Mouse (Mus musculus): ENCODE data around the gene Zgpat. TPM values are rescaled to one million over a fixed set of nuclear protein-coding genes. Genes with fewer than 3 reads are reported as not detected.

Gene Zgpat
- polyA plus RNA-seq, 1 experiment from 2014 or later, result 74.4 TPM

DNA sequence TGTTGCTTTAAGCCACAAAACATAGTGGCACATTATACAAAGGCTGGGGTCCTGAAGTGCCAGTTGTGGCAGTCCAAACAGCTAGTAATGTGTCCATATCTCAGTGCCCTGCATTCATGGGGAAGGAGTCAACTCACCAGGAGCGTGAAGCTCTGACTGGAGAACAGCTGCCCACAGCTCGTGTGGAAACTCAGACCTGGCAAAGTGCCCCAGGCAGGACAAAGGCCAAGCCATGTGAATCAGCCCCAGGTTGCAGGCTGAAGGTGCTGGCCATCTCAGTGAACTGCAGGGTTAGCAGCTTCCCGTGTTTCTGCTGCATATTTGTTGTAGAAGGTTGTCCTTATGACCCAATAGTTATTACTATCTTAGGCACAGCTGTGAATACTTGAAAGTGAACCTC lies 51.2 kb downstream of the Zgpat start:
- Histone ChIP-seq H3K27me3 (replicated peaks) (no peaks in the 10 kb centered on the region), H3K4me1 (no peaks in the 10 kb centered on the region), H3K9ac (no peak overlapping the region), H3K4me2 (replicated peaks) (no peak overlapping the region), H3K4me3 (no peak overlapping the region), H3K9me3 (no peaks in the 10 kb centered on the region), H3K27ac (no peak overlapping the region), H3K36me3 (no peaks in the 10 kb centered on the region)
- no peak for ATAC-seq (ENCODE audit: low FRiP score, low read depth)
- WGBS, result 69% methylated on average over 3 of the region's 3 CpGs

DNA sequence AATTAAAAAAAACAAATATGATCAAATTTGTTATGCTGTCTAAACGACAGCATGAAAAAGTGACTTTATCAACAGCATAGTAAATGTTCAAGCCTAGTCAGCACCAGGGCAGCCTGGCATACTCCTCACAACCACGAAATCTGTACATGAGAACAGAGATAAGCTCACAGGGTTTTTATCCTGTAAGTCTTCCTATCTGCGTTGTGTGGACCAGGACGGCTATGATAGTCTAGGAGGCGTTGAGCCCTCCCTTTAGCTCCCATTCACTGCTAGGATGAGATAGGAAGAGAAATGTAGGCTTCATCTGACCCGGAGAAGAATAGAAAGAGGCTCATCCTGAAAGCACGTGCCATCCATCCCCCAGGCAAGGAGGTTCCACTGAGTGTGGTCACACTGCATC lies 54.6 kb downstream of the Zgpat start:
- no peaks in the 10 kb centered on the region for H3K9me3 ChIP-seq
- WGBS, result 85% methylated on average over 7 of the region's 7 CpGs
- H3K27me3 ChIP-seq (replicated peaks), result no peaks in the 10 kb centered on the region
- H3K4me2 ChIP-seq (replicated peaks), result no peak overlapping the region
- no peak for ATAC-seq (ENCODE audit: low FRiP score, low read depth)
- peaks cover 23% of the 10 kb centered on the region for H3K36me3 ChIP-seq
- no peak overlapping the region for H3K4me3 ChIP-seq
- no peak overlapping the region for H3K9ac ChIP-seq
- H3K27ac ChIP-seq, result no peak overlapping the region
- no peaks in the 10 kb centered on the region for H3K4me1 ChIP-seq

DNA sequence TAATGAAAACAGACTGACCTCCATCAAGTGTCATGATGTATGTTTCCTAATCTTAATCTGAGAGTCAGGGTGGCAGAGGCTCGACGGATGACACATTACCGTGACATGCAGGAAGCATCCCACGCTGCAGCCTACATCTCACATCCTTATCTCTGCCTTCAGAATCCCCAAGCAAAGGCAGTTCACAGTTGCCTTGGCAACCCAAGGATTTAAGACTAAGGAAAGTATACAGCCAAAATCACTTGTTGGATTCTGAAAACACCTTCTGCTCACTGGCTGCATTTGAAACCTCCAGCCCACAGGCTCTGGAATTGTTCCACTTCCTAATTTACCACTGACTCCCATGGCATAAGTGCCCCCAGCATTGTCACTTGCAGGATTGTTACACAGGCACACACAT lies 55.7 kb downstream of the Zgpat start:
- no peaks in the 10 kb centered on the region for H3K4me1 ChIP-seq
- H3K9me3 ChIP-seq, result no peaks in the 10 kb centered on the region
- no peak overlapping the region for H3K27ac ChIP-seq
- no peaks in the 10 kb centered on the region for H3K27me3 ChIP-seq (replicated peaks)
- H3K36me3 ChIP-seq, result peaks cover 23% of the 10 kb centered on the region
- no peak for ATAC-seq (ENCODE audit: low FRiP score, low read depth)
- no peak overlapping the region for H3K4me2 ChIP-seq (replicated peaks)
- H3K4me3 ChIP-seq, result no peak overlapping the region
- no peak overlapping the region for H3K9ac ChIP-seq
- 93% methylated on average over 4 of the region's 4 CpGs for WGBS

- H3K36me3 ChIP-seq, result peaks cover 23% of the 10 kb centered on the region
- no peaks in the 10 kb centered on the region for H3K27me3 ChIP-seq (replicated peaks)
- WGBS, result 84% methylated on average over 4 of the region's 4 CpGs
- H3K4me1 ChIP-seq, result no peaks in the 10 kb centered on the region
- H3K4me2 ChIP-seq (replicated peaks), result no peak overlapping the region
- H3K9me3 ChIP-seq, result no peaks in the 10 kb centered on the region
- no peak for ATAC-seq (ENCODE audit: low FRiP score, low read depth)
- no peak overlapping the region for H3K27ac ChIP-seq
- H3K4me3 ChIP-seq, result no peak overlapping the region
- H3K9ac ChIP-seq, result no peak overlapping the region
These were observed 56.3 kb downstream of the Zgpat start for GRCm38 (mm10) chr2:181420903-181421638.

GRCm38 (mm10) chr2:181423834-181424233 lies 59.1 kb downstream of the Zgpat start:
- 93% methylated on average over 9 of the region's 9 CpGs for WGBS
- no peak overlapping the region for H3K9ac ChIP-seq
- no peak for ATAC-seq (ENCODE audit: low FRiP score, low read depth)

More at GRCm38 (mm10) chr2:181423834-181424233, 59.1 kb downstream of the Zgpat start:
- H3K36me3 ChIP-seq, result peaks cover 23% of the 10 kb centered on the region
- no peak overlapping the region for H3K27ac ChIP-seq
- H3K4me1 ChIP-seq, result no peaks in the 10 kb centered on the region
- H3K4me3 ChIP-seq, result no peak overlapping the region
- no peaks in the 10 kb centered on the region for H3K27me3 ChIP-seq (replicated peaks)
- no peak overlapping the region for H3K4me2 ChIP-seq (replicated peaks)
- H3K9me3 ChIP-seq, result no peaks in the 10 kb centered on the region

Other genes starting within 250 kb of the Zgpat start
- 39.0 and 41.6 TPM in 2 replicates for gene Kcnq2, start 229.6 kb upstream of the Zgpat start, polyA plus RNA-seq (2016; fragmentation: Nextera tagmentation; extraction: Ambion mirVana)
- 2.8 and 3.4 TPM in 2 replicates for gene Eef1a2, start 207.9 kb upstream of the Zgpat start, polyA plus RNA-seq (2016; fragmentation: Nextera tagmentation; extraction: Ambion mirVana)
- gene Ppdpf, start 177.7 kb upstream of the Zgpat start, polyA plus RNA-seq (2016; fragmentation: Nextera tagmentation; extraction: Ambion mirVana), result 424 and 444 TPM in 2 replicates
- not detected in 2 replicates for gene Ptk6, start 162.1 kb upstream of the Zgpat start, polyA plus RNA-seq (2016; fragmentation: Nextera tagmentation; extraction: Ambion mirVana)
- gene Srms, start 151.7 kb upstream of the Zgpat start, polyA plus RNA-seq (2016; fragmentation: Nextera tagmentation; extraction: Ambion mirVana), result 0.11 and 0.18 TPM in 2 replicates
- gene Fndc11, start 144.9 kb upstream of the Zgpat start, polyA plus RNA-seq (2016; fragmentation: Nextera tagmentation; extraction: Ambion mirVana), result not detected in 2 replicates
- 0.43 and 0.70 TPM in 2 replicates for gene Helz2, start 122.9 kb upstream of the Zgpat start, polyA plus RNA-seq (2016; fragmentation: Nextera tagmentation; extraction: Ambion mirVana)
- 20.6 and 21.4 TPM in 2 replicates for gene Gmeb2, start 76.9 kb upstream of the Zgpat start, polyA plus RNA-seq (2016; fragmentation: Nextera tagmentation; extraction: Ambion mirVana)
- 649 and 671 TPM in 2 replicates for gene Stmn3, start 50.4 kb upstream of the Zgpat start, polyA plus RNA-seq (2016; fragmentation: Nextera tagmentation; extraction: Ambion mirVana)
- gene Rtel1, start 45.2 kb upstream of the Zgpat start, polyA plus RNA-seq (2016; fragmentation: Nextera tagmentation; extraction: Ambion mirVana), result 41.1 and 49.0 TPM in 2 replicates
- 79.6 and 82.7 TPM in 2 replicates for gene Arfrp1, start 476 bp downstream of the Zgpat start, polyA plus RNA-seq (2016; fragmentation: Nextera tagmentation; extraction: Ambion mirVana)
- 36.8 and 41.8 TPM in 2 replicates for gene Lime1, start 15.2 kb downstream of the Zgpat start, polyA plus RNA-seq (2016; fragmentation: Nextera tagmentation; extraction: Ambion mirVana)
- gene Zbtb46, start 94.5 kb downstream of the Zgpat start, polyA plus RNA-seq (2016; fragmentation: Nextera tagmentation; extraction: Ambion mirVana), result 26.8 and 27.2 TPM in 2 replicates
- gene Abhd16b, start 128.3 kb downstream of the Zgpat start, polyA plus RNA-seq (2016; fragmentation: Nextera tagmentation; extraction: Ambion mirVana), result 0.14 TPM in 1 of 2 replicates, not detected in the other
- gene Tpd52l2, start 132.2 kb downstream of the Zgpat start, polyA plus RNA-seq (2016; fragmentation: Nextera tagmentation; extraction: Ambion mirVana), result 127 and 130 TPM in 2 replicates
- gene Dnajc5, start 155.6 kb downstream of the Zgpat start, polyA plus RNA-seq (2016; fragmentation: Nextera tagmentation; extraction: Ambion mirVana), result 141 and 147 TPM in 2 replicates
- 59.9 and 65.9 TPM in 2 replicates for gene Uckl1, start 220.0 kb downstream of the Zgpat start, polyA plus RNA-seq (2016; fragmentation: Nextera tagmentation; extraction: Ambion mirVana)
- 72.9 and 78.0 TPM in 2 replicates for gene Prpf6, start 226.9 kb downstream of the Zgpat start, polyA plus RNA-seq (2016; fragmentation: Nextera tagmentation; extraction: Ambion mirVana)
- 86.5 and 89.6 TPM in 2 replicates for gene Zfp512b, start 227.9 kb downstream of the Zgpat start, polyA plus RNA-seq (2016; fragmentation: Nextera tagmentation; extraction: Ambion mirVana)
- gene Samd10, start 234.3 kb downstream of the Zgpat start, polyA plus RNA-seq (2016; fragmentation: Nextera tagmentation; extraction: Ambion mirVana), result 107 and 112 TPM in 2 replicates